Mouse (Mus musculus) embryonic stem cell, embryonic (primary cell): ENCODE data around the gene Itpr2.

Experiments
- CTCF ChIA-PET, 4 experiments: fragments of 300-600 bp in 2 of 4; fragments of 350-600 bp in 2 of 4; sonication (Branson Sonifier 250); formaldehyde crosslinking; loops; one replicate each; lab custom pipeline; 2022; ENCODE audit warnings: inconsistent platforms in 2 of 4; lab: Charles Lee
- POLR2A ChIA-PET, 4 experiments: fragments of 300-600 bp in 2 of 4; fragments of 350-600 bp in 2 of 4; sonication (Branson Sonifier 250); formaldehyde crosslinking; loops; one replicate each; lab custom pipeline; 2022; ENCODE audit warnings: antibody characterized with exemption in 4 of 4, inconsistent platforms in 1 of 4; lab: Charles Lee

Gene Itpr2

GRCm38 (mm10) chr6:146446032-146446704 lies 55.9 kb downstream of the Itpr2 start:
- ChIA-PET CTCF (no interaction called here), POLR2A (interaction anchor here in 1 of 4 experiments (0.7 to 1.3 kb wide), 2 partner anchors 12 to 1114 kb away, joined by 3 read pairs; no protein-coding TSS in a partner anchor)

- ChIA-PET POLR2A (no interaction called here), CTCF (interaction anchor here in 3 of 4 experiments (0.6 to 2.0 kb wide), 4 partner anchors 10 to 72 kb away, joined by 4 to 7 read pairs (median 6); no protein-coding TSS in a partner anchor)
Measured at GRCm38 (mm10) chr6:146439826-146440225, 62.2 kb downstream of the Itpr2 start.

- ChIA-PET POLR2A (no interaction called here), CTCF (interaction anchor here in 3 of 4 experiments (0.6 to 2.0 kb wide), 4 partner anchors 9 to 73 kb away, joined by 4 to 7 read pairs (median 6); no protein-coding TSS in a partner anchor)
Measured at GRCm38 (mm10) chr6:146439071-146439818, 62.8 kb downstream of the Itpr2 start.

GRCm38 (mm10) chr6:146438057-146438456 lies 64.0 kb downstream of the Itpr2 start:
- CTCF ChIA-PET = no interaction called here
- POLR2A ChIA-PET = interaction anchor here in 1 of 4 experiments (1.5 kb wide), 1 partner anchor 23 kb away, joined by 4 read pairs; no protein-coding TSS in a partner anchor

GRCm38 (mm10) chr6:146436916-146437496 lies 65.0 kb downstream of the Itpr2 start:
- POLR2A ChIA-PET = interaction anchor here in 3 of 4 experiments (0.6 to 1.5 kb wide), 5 partner anchors 21 to 397 kb away, joined by 3 to 4 read pairs (median 3); no protein-coding TSS in a partner anchor
- CTCF ChIA-PET = no interaction called here

- ChIA-PET CTCF (no interaction called here), POLR2A (interaction anchor here in 1 of 4 experiments (0.6 kb wide), 1 partner anchor 1778 kb away, joined by 4 read pairs; the partner anchor contains the start of gene Ergic2)
Measured at GRCm38 (mm10) chr6:146434217-146434616, 67.8 kb downstream of the Itpr2 start.

- ChIA-PET CTCF (no interaction called here), POLR2A (no interaction called here)
Measured at GRCm38 (mm10) chr6:146432218-146432865, 69.7 kb downstream of the Itpr2 start.

GRCm38 (mm10) chr6:146431777-146432176 lies 70.2 kb downstream of the Itpr2 start:
- POLR2A ChIA-PET = no interaction called here
- CTCF ChIA-PET = no interaction called here

- POLR2A ChIA-PET = interaction anchor here in 1 of 4 experiments (0.6 kb wide), 1 partner anchor 997 kb away, joined by 3 read pairs; no protein-coding TSS in a partner anchor
- CTCF ChIA-PET = interaction anchor here (0.6 to 1.6 kb wide), 15 partner anchors 10 to 101 kb away, joined by 3 to 7 read pairs (median 4); no protein-coding TSS in a partner anchor
Measured at GRCm38 (mm10) chr6:146429694-146430380, 72.2 kb downstream of the Itpr2 start.

- CTCF ChIA-PET = interaction anchor here in 1 of 4 experiments (0.7 kb wide), 1 partner anchor 570 kb away, joined by 3 read pairs; no protein-coding TSS in a partner anchor
- POLR2A ChIA-PET = interaction anchor here in 2 of 4 experiments (0.7 kb wide), 3 partner anchors 25 to 1491 kb away, joined by 3 to 4 read pairs (median 3); no protein-coding TSS in a partner anchor
Measured at GRCm38 (mm10) chr6:146424778-146425177, 77.2 kb downstream of the Itpr2 start.

- CTCF ChIA-PET = interaction anchor here in 1 of 4 experiments (0.7 kb wide), 1 partner anchor 570 kb away, joined by 3 read pairs; no protein-coding TSS in a partner anchor
- POLR2A ChIA-PET = interaction anchor here in 2 of 4 experiments (0.7 kb wide), 3 partner anchors 24 to 1490 kb away, joined by 3 to 4 read pairs (median 3); no protein-coding TSS in a partner anchor
Measured at GRCm38 (mm10) chr6:146424326-146424725, 77.7 kb downstream of the Itpr2 start.

- CTCF ChIA-PET = interaction anchor here in 3 of 4 experiments (0.7 to 1.5 kb wide), 4 partner anchors 9 to 27 kb away, joined by 3 to 4 read pairs (median 3); no protein-coding TSS in a partner anchor
Measured at GRCm38 (mm10) chr6:146420718-146421117, 81.3 kb downstream of the Itpr2 start.

GRCm38 (mm10) chr6:146416461-146416860 lies 85.6 kb downstream of the Itpr2 start:
- POLR2A ChIA-PET = interaction anchor here in 1 of 4 experiments (0.7 kb wide), 1 partner anchor 85 kb away, joined by 3 read pairs; no protein-coding TSS in a partner anchor

More at GRCm38 (mm10) chr6:146420718-146421117, 81.3 kb downstream of the Itpr2 start:
- POLR2A ChIA-PET = no interaction called here

GRCm38 (mm10) chr6:146414094-146414493 lies 87.9 kb downstream of the Itpr2 start:
- ChIA-PET CTCF (interaction anchor here in 2 of 4 experiments (0.7 to 1.6 kb wide), 3 partner anchors 8 to 868 kb away, joined by 3 to 6 read pairs (median 6); no protein-coding TSS in a partner anchor), POLR2A (interaction anchor here in 2 of 4 experiments (0.5 to 1.5 kb wide), 2 partner anchors 9 to 26 kb away, joined by 4 read pairs; no protein-coding TSS in a partner anchor)

More at GRCm38 (mm10) chr6:146416461-146416860, 85.6 kb downstream of the Itpr2 start:
- CTCF ChIA-PET = no interaction called here

GRCm38 (mm10) chr6:146411446-146412070 lies 90.5 kb downstream of the Itpr2 start:
- POLR2A ChIA-PET = no interaction called here
- CTCF ChIA-PET = interaction anchor here in 2 of 4 experiments (0.8 to 1.0 kb wide), 2 partner anchors 17 to 50 kb away, joined by 3 read pairs; no protein-coding TSS in a partner anchor

GRCm38 (mm10) chr6:146410427-146410810 lies 91.6 kb downstream of the Itpr2 start:
- ChIA-PET CTCF (interaction anchor here (0.5 to 1.6 kb wide), 9 partner anchors 10 to 752 kb away, joined by 3 to 9 read pairs (median 4); partner anchors contain the start of gene Itpr2 (in 1 of the 4)), POLR2A (interaction anchor here (0.6 to 1.6 kb wide), 6 partner anchors 18 to 562 kb away, joined by 3 to 4 read pairs (median 3); partner anchors contain the start of genes Ints13 (in 1 of the 4), Med21 (in 1 of the 4) and Tm7sf3 (in 1 of the 4))
